Mouse (Mus musculus) intestine, embryonic 16.5 days (tissue): Measurements from ENCODE around the gene Spp2. TPM values are rescaled to one million over a fixed set of nuclear protein-coding genes. Genes with fewer than 3 reads are reported as not detected.
A peak's percentile ranks its signal among the peaks of the same experiment; 100 is the strongest.

ENCODE experiments used
- ATAC-seq: fragments of 200-750 bp; cut with Nextera tagmentation; 2 replicates; pipeline ENCODE4 v1.8.0; 2017; ENCODE audit warnings: moderate TSS enrichment, moderate library complexity
- H3K27ac ChIP-seq: fragments of 300-500 bp; sonication (generic); 2 replicates; pipeline ENCODE4 v1.5.1; 2014; ENCODE audit warnings: mild to moderate bottlenecking, low read length
- H3K27me3 ChIP-seq: fragments of 300-500 bp; sonication (generic); replicated peaks from 2 replicates; pipeline ENCODE4 v1.6.1; 2014; ENCODE audit warnings: low read length, control low read depth, mixed read lengths; ENCODE audit not compliant: control insufficient read depth, insufficient read depth
- H3K36me3 ChIP-seq: fragments of 300-500 bp; sonication (generic); 2 replicates; pipeline ENCODE4 v1.6.1; 2014; ENCODE audit warnings: low read length, control low read depth; ENCODE audit not compliant: control insufficient read depth, insufficient read depth
- H3K4me1 ChIP-seq: fragments of 300-500 bp; sonication (generic); 2 replicates; pipeline ENCODE4 v1.6.1; 2014; ENCODE audit warnings: low read length, control low read depth, mixed read lengths; ENCODE audit not compliant: control insufficient read depth, insufficient read depth
- H3K4me2 ChIP-seq: fragments of 300-500 bp; sonication (generic); 2 replicates; pipeline ENCODE4 v1.6.1; 2014; ENCODE audit warnings: low read depth, low read length, control low read depth
- H3K4me3 ChIP-seq: fragments of 300-500 bp; sonication (generic); 2 replicates; pipeline ENCODE4 v1.5.1; 2014; ENCODE audit warnings: mild to moderate bottlenecking, low read length
- H3K9ac ChIP-seq: fragments of 300-500 bp; sonication (generic); 2 replicates; pipeline ENCODE4 v1.6.1; 2014; ENCODE audit warnings: low read depth, low read length
- H3K9me3 ChIP-seq: fragments of 300-500 bp; sonication (generic); 2 replicates; pipeline ENCODE4 v1.6.1; 2016; ENCODE audit warnings: low read length, control low read depth; ENCODE audit not compliant: control insufficient read depth
- WGBS: fragments of 180-500 bp; shearing (Covaris S2); extraction: QIAGEN DNeasy Blood & Tissue Kit; methylation state at CpG from one replicate; pipeline ENCODE4 v1.1.7; 2014; 5-methylcytosine and 5-hydroxymethylcytosine counted together
- polyA plus RNA-seq: library from polyadenylated mRNA; unstranded; fragments of >200 nt; fragmentation: Nextera tagmentation; extraction: Ambion mirVana; gene quantifications from 2 replicates; pipeline ENCODE4 v1.2.1, GENCODE M21; 2015

Spp2 gene
- polyA plus RNA-seq, result 18.2 and 19.7 TPM in 2 replicates

DNA sequence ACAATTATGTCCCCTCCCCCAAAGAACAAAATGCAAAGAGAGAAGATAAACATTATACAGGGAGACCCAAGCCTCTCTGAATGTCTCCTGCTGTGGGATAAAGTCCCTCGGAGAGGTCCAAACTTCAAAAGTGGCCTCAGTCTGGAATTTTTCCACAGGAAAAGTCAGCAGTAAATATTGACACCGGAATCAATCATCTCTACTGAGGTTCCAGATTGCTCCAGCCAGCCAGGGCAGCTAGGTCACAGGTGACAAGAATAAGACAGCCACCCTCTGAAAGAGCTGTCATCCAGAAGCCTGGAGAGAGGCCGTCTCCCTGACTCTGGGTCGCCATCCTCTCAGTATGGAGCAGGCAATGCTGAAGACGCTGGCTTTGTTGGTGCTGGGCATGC lies at the start of gene Spp2:
TSS of gene Spp2 (plus strand) at position 155 of the 392 bp plus-strand sequence.
- H3K4me2 ChIP-seq, result no peak within 1 kb of the TSS
- no peaks in the 10 kb centered on the region for H3K27me3 ChIP-seq
- 56% methylated on average over 5 of the region's 5 CpGs for WGBS
- peak; percentile 8; the same call in 1 of the 2 replicates for ATAC-seq
- no peaks in the 10 kb centered on the region for H3K9me3 ChIP-seq
- peak within 1 kb of the TSS; percentile 67 for H3K27ac ChIP-seq
- H3K4me1 ChIP-seq, result peaks cover 13% of the 10 kb centered on the region
- no peak within 1 kb of the TSS for H3K9ac ChIP-seq
- H3K4me3 ChIP-seq, result no peak within 1 kb of the TSS
- H3K36me3 ChIP-seq, result no peaks in the 10 kb centered on the region

DNA sequence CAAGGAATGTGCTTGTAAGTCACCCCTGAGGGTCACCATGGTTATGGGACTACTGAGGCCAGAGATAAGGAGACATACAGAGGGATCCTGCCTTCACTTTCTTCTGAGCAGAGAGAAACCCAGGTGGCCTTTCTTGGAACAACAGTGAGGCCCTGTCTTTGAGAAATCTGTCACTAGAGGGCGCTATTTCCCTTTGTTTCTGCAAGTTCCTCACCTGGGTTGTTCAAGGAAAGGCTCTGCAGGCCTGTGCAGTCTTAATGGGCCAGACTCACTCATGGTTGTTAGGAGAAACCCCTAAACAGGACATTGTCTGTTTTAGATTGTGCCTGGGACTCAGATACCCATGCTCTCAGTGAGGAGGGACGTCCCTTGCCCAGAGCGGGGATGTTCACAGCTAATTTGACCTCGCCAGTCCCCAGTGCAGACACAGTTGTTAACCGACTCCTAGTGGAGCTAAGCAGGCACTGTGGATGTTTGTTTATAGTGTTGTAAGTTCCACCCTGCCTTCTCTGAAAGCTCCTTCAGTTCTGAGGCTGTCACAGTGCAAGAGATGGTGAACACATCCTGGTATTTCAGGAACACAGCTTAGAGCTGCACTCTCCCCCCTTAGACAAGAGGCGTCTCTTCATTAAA lies 49.2 kb upstream of the Spp2 start:
- Histone ChIP-seq H3K4me1 (no peaks in the 10 kb centered on the region), H3K4me3 (no peak overlapping the region), H3K9ac (no peak overlapping the region), H3K27ac (no peak overlapping the region), H3K27me3 (no peaks in the 10 kb centered on the region), H3K36me3 (no peaks in the 10 kb centered on the region), H3K4me2 (no peak overlapping the region), H3K9me3 (no peaks in the 10 kb centered on the region)
- ATAC-seq, result peak; percentile 79; the same call in 1 of the 2 replicates
- WGBS, result 52% methylated on average over 6 of the region's 6 CpGs

DNA sequence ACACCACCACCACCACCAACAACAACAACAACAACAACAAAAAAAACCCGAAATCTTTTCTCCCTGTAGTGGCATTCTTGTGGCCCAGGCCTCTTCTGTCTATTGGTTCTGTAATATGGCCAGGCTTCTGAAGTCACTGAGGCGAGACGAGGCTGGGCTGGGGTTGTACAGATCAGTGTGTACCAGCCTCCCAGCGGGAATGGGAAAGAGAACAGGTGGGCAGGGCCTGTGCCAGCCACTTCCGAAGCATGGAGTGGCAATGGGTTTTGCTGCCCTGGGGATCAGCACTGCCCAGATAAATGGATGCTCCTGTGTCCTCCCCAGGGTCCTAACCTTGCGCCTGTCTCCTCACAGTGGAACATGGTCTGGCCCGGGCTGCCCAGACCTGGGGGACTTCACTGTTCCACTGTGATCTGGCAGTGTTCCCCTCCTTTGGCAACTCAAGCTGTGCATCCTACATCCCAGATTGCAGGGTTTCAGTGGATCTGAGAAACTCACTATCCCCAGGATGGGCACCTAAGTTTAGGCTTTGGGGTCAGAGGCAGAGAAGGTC lies 48.6 kb upstream of the Spp2 start:
- Histone ChIP-seq H3K9me3 (no peaks in the 10 kb centered on the region), H3K4me3 (no peak overlapping the region), H3K4me1 (no peaks in the 10 kb centered on the region), H3K36me3 (no peaks in the 10 kb centered on the region), H3K27ac (no peak overlapping the region), H3K27me3 (no peaks in the 10 kb centered on the region), H3K9ac (no peak overlapping the region), H3K4me2 (no peak overlapping the region)
- ATAC-seq, result 0 out of 2 replicates have a peak, but pooled peaks have one; percentile 9
- WGBS, result 82% methylated on average over 7 of the region's 7 CpGs

DNA sequence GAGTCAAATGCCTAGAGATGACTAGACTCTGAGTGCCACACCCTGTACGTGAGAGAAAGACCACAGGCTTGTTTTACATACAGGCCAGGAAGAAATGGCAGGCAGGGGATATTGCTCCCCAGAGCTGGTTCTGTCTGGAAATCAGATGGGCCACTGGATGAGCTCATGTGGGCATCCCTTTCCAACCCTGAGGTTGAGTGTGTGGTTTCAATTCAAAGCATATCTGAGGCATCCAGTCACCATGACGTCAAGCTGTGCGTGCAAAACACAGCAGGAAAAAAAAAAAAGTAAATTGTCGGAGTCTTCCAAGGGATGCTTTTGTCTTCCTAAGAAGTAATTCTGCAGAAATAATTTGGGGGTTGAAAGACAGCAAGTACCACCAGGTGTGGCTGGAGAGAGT lies 45.7 kb upstream of the Spp2 start:
- Histone ChIP-seq H3K9ac (no peak overlapping the region), H3K9me3 (no peaks in the 10 kb centered on the region), H3K27me3 (no peaks in the 10 kb centered on the region), H3K27ac (no peak overlapping the region), H3K4me1 (no peaks in the 10 kb centered on the region), H3K4me2 (no peak overlapping the region), H3K36me3 (no peaks in the 10 kb centered on the region), H3K4me3 (no peak overlapping the region)
- ATAC-seq, result no peak
- 81% methylated on average over 4 of the region's 4 CpGs for WGBS

DNA sequence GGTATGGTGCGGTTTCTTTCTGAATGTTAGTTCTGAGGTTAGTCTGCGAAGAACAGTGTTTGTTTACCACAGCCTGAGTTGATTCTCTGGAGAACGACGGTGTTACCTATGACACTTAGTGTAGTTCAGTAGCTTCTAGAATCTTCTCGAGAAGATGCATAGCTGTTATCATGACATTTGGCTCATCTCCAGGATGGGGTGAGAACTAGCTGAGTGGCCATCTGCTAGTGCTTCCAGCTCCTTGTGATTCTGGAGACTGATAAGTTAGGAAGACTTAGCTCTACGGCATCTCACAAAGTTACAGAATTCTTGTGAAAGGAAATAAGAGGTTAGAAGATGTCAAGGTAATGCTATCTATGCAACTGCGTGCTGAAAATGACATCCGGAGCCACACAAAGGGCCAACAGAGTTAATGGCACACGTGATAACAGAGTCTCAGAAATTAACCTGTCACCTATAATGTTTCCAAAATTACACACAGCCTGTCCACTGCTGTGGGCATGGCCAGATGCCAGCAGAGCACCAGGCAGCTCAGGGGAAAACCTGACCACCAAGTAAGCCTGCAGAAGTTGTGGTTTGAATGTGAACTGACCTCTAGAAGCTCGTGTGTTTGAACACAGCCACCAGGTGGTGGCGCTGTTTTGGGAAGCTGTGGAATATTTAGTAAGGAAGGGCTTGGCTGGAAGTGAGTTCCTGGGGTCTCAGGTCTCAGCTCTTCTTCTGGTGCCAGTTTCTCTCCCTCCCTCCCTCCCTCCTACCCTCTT lies 39.7 kb upstream of the Spp2 start:
- no peak overlapping the region for H3K4me3 ChIP-seq
- no peak overlapping the region for H3K27ac ChIP-seq
- 72% methylated on average over 11 of the region's 11 CpGs for WGBS
- H3K4me2 ChIP-seq, result no peak overlapping the region
- no peaks in the 10 kb centered on the region; the same call in 1 of the 2 replicates for H3K9me3 ChIP-seq
- no peak for ATAC-seq
- no peaks in the 10 kb centered on the region for H3K4me1 ChIP-seq
- no peak overlapping the region for H3K9ac ChIP-seq
- H3K36me3 ChIP-seq, result no peaks in the 10 kb centered on the region
- no peaks in the 10 kb centered on the region for H3K27me3 ChIP-seq

DNA sequence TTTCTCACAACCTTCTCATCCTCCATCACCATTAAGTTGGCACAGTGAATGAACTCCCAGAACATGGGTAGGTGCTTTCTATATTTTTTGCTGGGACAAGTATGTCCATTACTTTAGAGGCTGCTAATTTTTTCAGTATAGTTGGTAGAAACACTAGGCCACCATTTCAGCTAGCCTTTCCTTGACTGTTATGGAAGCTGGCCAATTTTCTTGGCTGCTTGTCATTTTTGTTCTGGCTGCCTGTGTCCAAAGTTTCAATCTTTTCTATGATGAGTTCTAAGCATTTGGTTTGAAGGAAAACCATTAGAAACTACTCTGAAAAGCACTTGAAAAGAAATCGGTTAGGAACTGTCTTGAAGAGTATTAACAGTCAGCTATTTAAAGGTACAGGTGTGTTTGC lies 28.3 kb upstream of the Spp2 start:
- Histone ChIP-seq H3K4me1 (no peaks in the 10 kb centered on the region), H3K9me3 (no peaks in the 10 kb centered on the region), H3K27ac (no peak overlapping the region), H3K36me3 (no peaks in the 10 kb centered on the region), H3K27me3 (no peaks in the 10 kb centered on the region), H3K4me2 (no peak overlapping the region), H3K9ac (no peak overlapping the region), H3K4me3 (no peak overlapping the region)
- 85% methylated on average over 1 of the region's 1 CpGs for WGBS
- no peak for ATAC-seq

DNA sequence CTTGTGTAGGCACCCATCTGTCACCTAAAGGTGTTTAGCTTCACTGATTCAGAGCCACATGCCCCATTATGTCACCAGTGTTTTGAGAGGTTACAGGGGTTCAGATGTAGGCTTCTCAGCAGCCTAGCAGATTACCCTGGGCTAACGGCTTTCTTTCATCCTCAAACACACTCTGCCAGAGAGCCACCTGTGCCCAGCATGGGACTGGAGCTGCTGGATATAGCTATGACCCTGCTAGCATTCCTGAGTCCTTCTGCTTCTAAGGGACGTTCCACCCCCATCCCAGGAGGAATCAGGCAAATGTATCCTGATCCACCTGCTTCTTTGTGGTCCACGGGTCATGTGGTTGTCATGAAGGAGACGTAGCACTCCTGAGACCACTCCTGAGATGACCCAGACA lies 15.1 kb upstream of the Spp2 start:
- Histone ChIP-seq H3K27me3 (no peaks in the 10 kb centered on the region), H3K9ac (no peak overlapping the region), H3K36me3 (no peaks in the 10 kb centered on the region), H3K9me3 (no peaks in the 10 kb centered on the region), H3K27ac (no peak overlapping the region), H3K4me3 (no peak overlapping the region), H3K4me2 (no peak overlapping the region), H3K4me1 (no peaks in the 10 kb centered on the region)
- WGBS, result 73% methylated on average over 4 of the region's 4 CpGs
- ATAC-seq, result no peak

DNA sequence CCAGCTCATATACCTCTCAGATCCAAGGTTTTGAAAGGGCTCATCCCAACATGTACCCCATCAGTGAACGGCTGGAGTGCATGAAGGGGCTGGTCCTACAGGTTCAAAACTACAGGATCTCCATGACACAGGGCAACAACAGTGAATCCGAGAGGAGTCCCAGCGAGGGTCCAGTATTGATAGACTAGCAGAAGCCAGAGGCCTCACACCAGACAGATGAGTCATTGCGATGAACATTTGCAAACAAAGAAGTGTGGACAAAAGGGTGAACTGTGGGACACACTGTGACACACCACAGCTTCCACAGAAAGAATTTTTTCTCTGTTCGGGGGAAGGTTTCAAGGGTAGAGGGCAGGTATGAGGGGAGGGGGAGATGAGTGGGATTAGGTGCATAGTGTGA lies 13.4 kb upstream of the Spp2 start:
- H3K9me3 ChIP-seq, result no peaks in the 10 kb centered on the region
- no peak for ATAC-seq
- H3K4me1 ChIP-seq, result no peaks in the 10 kb centered on the region
- no peak overlapping the region for H3K4me3 ChIP-seq
- H3K27ac ChIP-seq, result no peak overlapping the region
- H3K27me3 ChIP-seq, result no peaks in the 10 kb centered on the region
- no peaks in the 10 kb centered on the region for H3K36me3 ChIP-seq
- WGBS, result 81% methylated on average over 5 of the region's 5 CpGs
- H3K9ac ChIP-seq, result no peak overlapping the region
- no peak overlapping the region for H3K4me2 ChIP-seq

DNA sequence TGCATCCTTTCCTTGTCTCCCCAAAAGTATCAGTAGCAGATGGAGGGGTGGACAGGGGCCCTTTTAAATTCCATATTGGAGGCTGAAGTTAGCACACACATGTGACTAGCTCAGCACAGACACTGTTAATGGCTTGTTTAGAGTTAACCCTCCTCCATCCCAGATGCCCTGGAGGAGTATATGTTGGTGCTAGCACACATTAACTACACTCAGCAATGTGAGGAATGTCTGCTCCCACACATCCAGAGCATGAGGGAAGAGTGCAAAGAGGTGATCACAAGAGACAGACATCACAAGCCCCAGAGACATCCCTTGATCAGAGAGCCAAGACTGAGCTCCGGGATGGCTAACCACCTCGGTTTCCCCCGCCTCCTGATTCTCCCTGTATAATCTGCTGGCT lies 3.4 kb upstream of the Spp2 start:
- Histone ChIP-seq H3K27me3 (no peaks in the 10 kb centered on the region), H3K36me3 (no peaks in the 10 kb centered on the region), H3K4me3 (no peak overlapping the region), H3K9me3 (no peaks in the 10 kb centered on the region), H3K4me1 (peaks cover 13% of the 10 kb centered on the region), H3K27ac (no peak overlapping the region), H3K9ac (no peak overlapping the region), H3K4me2 (no peak overlapping the region)
- 61% methylated on average over 3 of the region's 3 CpGs for WGBS
- ATAC-seq, result no peak
